ENCODE assay signal across 10 mouse cellular contexts in genomic region chr17:28141205-28141650, GRCm38 (mm10). TPM values are rescaled to one million over a fixed set of nuclear protein-coding genes. Genes with fewer than 3 reads are reported as not detected.
DNase-seq lines count a peak whose midpoint lies in the region; ATAC-seq lines count a peak whose summit lies in the region.
"Had no signal": no experiment of that assay in that cellular context is flagged by ENCODE, and none has a peak within 500 bp of the region (broad histone marks: within the 10 kb centered on the region; RNA-seq: fewer than 3 reads in every experiment).

No protein-coding gene starts in this region.

- 7% methylated on average over 15 of the region's 15 CpGs for WGBS in heart, embryonic 16.5 days
- WGBS in embryonic facial prominence, embryonic 11.5 days = 1% methylated on average over 15 of the region's 15 CpGs
- WGBS in midbrain, embryonic 15.5 days = 1% methylated on average over 15 of the region's 15 CpGs

- H3K9ac ChIP-seq in heart, embryonic 16.5 days (ENCODE audit: low read length) = no peak overlapping the region
- H3K9ac ChIP-seq in embryonic facial prominence, embryonic 11.5 days (replicated peaks; ENCODE audit: low read length) = peak overlapping the region; percentile 87
- H3K9ac ChIP-seq in midbrain, embryonic 15.5 days = peak overlapping the region; percentile 70

- H3K4me3 ChIP-seq in heart, embryonic 16.5 days (ENCODE audit: low read length) = peak overlapping the region; percentile 65
- peak overlapping the region; percentile 79 for H3K4me3 ChIP-seq in embryonic facial prominence, embryonic 11.5 days (ENCODE audit: low read depth, low read length)
- peak overlapping the region; percentile 65 for H3K4me3 ChIP-seq in midbrain, embryonic 15.5 days

- H3K4me1 ChIP-seq in heart, embryonic 16.5 days (ENCODE audit: control insufficient read depth, insufficient read depth, low read length) = peaks cover 26% of the 10 kb centered on the region
- peaks cover 26% of the 10 kb centered on the region for H3K4me1 ChIP-seq in embryonic facial prominence, embryonic 11.5 days (ENCODE audit: control insufficient read depth, insufficient read depth, low read length)
- peaks cover 56% of the 10 kb centered on the region for H3K4me1 ChIP-seq in midbrain, embryonic 15.5 days

- no peak for ATAC-seq in heart, embryonic 16.5 days (replicated peaks; ENCODE audit: extremely low read depth, insufficient read depth, low FRiP score)
- no peak for ATAC-seq in embryonic facial prominence, embryonic 11.5 days (replicated peaks; ENCODE audit: insufficient number of reproducible peaks, low FRiP score, low TSS enrichment, low read depth)
- peak; percentile 31 for ATAC-seq in midbrain, embryonic 15.5 days (replicated peaks)

- no peak for DNase-seq in heart, adult 9 months (ENCODE audit: low spot score in 2 of 2)
- no peak for DNase-seq in embryonic facial prominence, embryonic 11.5 days (ENCODE audit: low spot score)
- peak; percentile 15 for DNase-seq in induced T-regulatory cell, adult 2 months (ENCODE audit: low read depth)
- DNase-seq in frontal cortex, adult 2 months (ENCODE audit: extremely low spot score in 1 of 2, low spot score in 1 of 2) = no peak
- no peak for DNase-seq in gastrocnemius, adult 8-10 months (ENCODE audit: low spot score in 2 of 2)
- no peak for DNase-seq in spleen, postnatal 36 days (ENCODE audit: low spot score in 2 of 2)
- DNase-seq: layer of hippocampus, postnatal 36 days; right cerebral cortex, adult 18-20 months had no signal

- H3K4me2 ChIP-seq in heart, embryonic 16.5 days (ENCODE audit: low read depth, low read length) = peak overlapping the region; percentile 99
- peak overlapping the region; percentile 97 for H3K4me2 ChIP-seq in embryonic facial prominence, embryonic 11.5 days (ENCODE audit: low read depth, low read length)
- H3K4me2 ChIP-seq in midbrain, embryonic 15.5 days = peak overlapping the region; percentile 83

- H3K36me3 ChIP-seq in heart, embryonic 16.5 days (ENCODE audit: control insufficient read depth, insufficient read depth) = no peaks in the 10 kb centered on the region
- H3K36me3 ChIP-seq in embryonic facial prominence, embryonic 11.5 days (replicated peaks; ENCODE audit: control insufficient read depth, insufficient read depth, low read depth, low read length) = no peaks in the 10 kb centered on the region
- no peaks in the 10 kb centered on the region for H3K36me3 ChIP-seq in midbrain, embryonic 15.5 days (replicated peaks)

- no peaks in the 10 kb centered on the region for H3K9me3 ChIP-seq in heart, embryonic 16.5 days (replicated peaks; ENCODE audit: control insufficient read depth, low read length)
- no peaks in the 10 kb centered on the region for H3K9me3 ChIP-seq in embryonic facial prominence, embryonic 11.5 days (replicated peaks; ENCODE audit: control insufficient read depth, low read length)
- H3K9me3 ChIP-seq in midbrain, embryonic 15.5 days = no peaks in the 10 kb centered on the region

- no peak overlapping the region for H3K27ac ChIP-seq in heart, embryonic 16.5 days (ENCODE audit: low read length)
- H3K27ac ChIP-seq in embryonic facial prominence, embryonic 11.5 days (replicated peaks; ENCODE audit: low read depth, low read length) = peak overlapping the region; percentile 95
- peak overlapping the region; percentile 95 for H3K27ac ChIP-seq in midbrain, embryonic 15.5 days

- H3K27me3 ChIP-seq in heart, embryonic 16.5 days (ENCODE audit: control insufficient read depth, insufficient read depth, low read length) = peaks cover 59% of the 10 kb centered on the region
- H3K27me3 ChIP-seq in embryonic facial prominence, embryonic 11.5 days (ENCODE audit: control insufficient read depth, insufficient read depth, low read length) = peaks cover 2% of the 10 kb centered on the region; the same call in 1 of the 2 replicates
- no peaks in the 10 kb centered on the region for H3K27me3 ChIP-seq in midbrain, embryonic 15.5 days (replicated peaks)

RNA-seq across cellular contexts. Expression of gene Scube3, which starts 0.7 kb away (rescaled TPM):
- polyA plus RNA-seq in heart, embryonic 16.5 days (2015; fragmentation: Nextera tagmentation; extraction: Ambion mirVana) = 0.51 and 0.64 TPM in 2 replicates
- polyA plus RNA-seq in embryonic facial prominence, embryonic 11.5 days (2014; fragmentation: Nextera tagmentation; extraction: Ambion mirVana) = 8.6 and 10.3 TPM in 2 replicates
- 6.0 and 6.4 TPM in 2 replicates for polyA plus RNA-seq in midbrain, embryonic 15.5 days (2015; fragmentation: Nextera tagmentation; extraction: Ambion mirVana)
- polyA plus RNA-seq in frontal cortex, adult 2 months (2012; rRNA removed) = 2.5 TPM in 2 replicates
- under 1 TPM; 0.05 to 0.46 (median 0.30) TPM for total RNA-seq in gastrocnemius, adult 8-10 months (2022)

RNA-seq across cellular contexts. Expression of gene Zfp523, which starts 35.7 kb away (rescaled TPM):
- 20.5 and 22.2 TPM in 2 replicates for polyA plus RNA-seq in heart, embryonic 16.5 days (2015; fragmentation: Nextera tagmentation; extraction: Ambion mirVana)
- 26.8 and 28.3 TPM in 2 replicates for polyA plus RNA-seq in embryonic facial prominence, embryonic 11.5 days (2014; fragmentation: Nextera tagmentation; extraction: Ambion mirVana)
- polyA plus RNA-seq in midbrain, embryonic 15.5 days (2015; fragmentation: Nextera tagmentation; extraction: Ambion mirVana) = 53.4 and 55.0 TPM in 2 replicates
- 135 and 144 TPM in 2 replicates for polyA plus RNA-seq in frontal cortex, adult 2 months (2012; rRNA removed)
- 10 to 100 TPM; 13.0 to 19.2 (median 16.7) TPM for total RNA-seq in gastrocnemius, adult 8-10 months (2022)
